Mouse (Mus musculus): ENCODE results near the gene Tln2. TPM values are rescaled to one million over a fixed set of nuclear protein-coding genes. Genes with fewer than 3 reads are reported as not detected.

The Tln2 gene
- polyA plus RNA-seq, 1 experiment from 2014 or later = 5.0 TPM

GRCm38 (mm10) chr9:67191488-67192331 lies 367.8 kb downstream of the Tln2 start:
- H3K27ac ChIP-seq = no peak overlapping the region
- WGBS (ENCODE audit: insufficient replicate concordance) = 60% methylated on average over 10 of the region's 10 CpGs
- no peak for ATAC-seq (ENCODE audit: low read depth)
- H3K4me3 ChIP-seq (replicated peaks) = no peak overlapping the region
- H3K9ac ChIP-seq = no peak overlapping the region
- H3K36me3 ChIP-seq = no peaks in the 10 kb centered on the region
- H3K9me3 ChIP-seq (replicated peaks) = no peaks in the 10 kb centered on the region
- H3K27me3 ChIP-seq = no peaks in the 10 kb centered on the region
- no peak overlapping the region for H3K4me2 ChIP-seq
- H3K4me1 ChIP-seq (replicated peaks) = no peaks in the 10 kb centered on the region
- no peak for DNase-seq

- Histone ChIP-seq H3K9ac (no peak overlapping the region), H3K27ac (no peak overlapping the region), H3K27me3 (no peaks in the 10 kb centered on the region), H3K4me1 (replicated peaks) (no peaks in the 10 kb centered on the region), H3K9me3 (replicated peaks) (no peaks in the 10 kb centered on the region), H3K36me3 (no peaks in the 10 kb centered on the region), H3K4me2 (no peak overlapping the region), H3K4me3 (replicated peaks) (no peak overlapping the region)
- ATAC-seq (ENCODE audit: low read depth) = no peak
- 70% methylated on average over 5 of the region's 5 CpGs for WGBS (ENCODE audit: insufficient replicate concordance)
- DNase-seq = no peak
Observed at GRCm38 (mm10) chr9:67187686-67188085, 371.8 kb downstream of the Tln2 start.

- H3K9me3 ChIP-seq (replicated peaks) = no peaks in the 10 kb centered on the region
- no peak overlapping the region for H3K4me2 ChIP-seq
- ATAC-seq (ENCODE audit: low read depth) (no peak), DNase-seq (no peak)
- no peaks in the 10 kb centered on the region for H3K4me1 ChIP-seq (replicated peaks)
- no peaks in the 10 kb centered on the region for H3K36me3 ChIP-seq
- no peak overlapping the region for H3K27ac ChIP-seq
- no peaks in the 10 kb centered on the region for H3K27me3 ChIP-seq
- 74% methylated on average over 4 of the region's 4 CpGs for WGBS (ENCODE audit: insufficient replicate concordance)
- no peak overlapping the region for H3K4me3 ChIP-seq (replicated peaks)
- no peak overlapping the region for H3K9ac ChIP-seq
Observed at GRCm38 (mm10) chr9:67187182-67187581, 372.3 kb downstream of the Tln2 start.

GRCm38 (mm10) chr9:67184556-67184955 lies 374.9 kb downstream of the Tln2 start:
- Histone ChIP-seq H3K36me3 (no peaks in the 10 kb centered on the region), H3K4me1 (replicated peaks) (no peaks in the 10 kb centered on the region), H3K9me3 (replicated peaks) (no peaks in the 10 kb centered on the region), H3K9ac (no peak overlapping the region), H3K27ac (no peak overlapping the region), H3K4me2 (no peak overlapping the region), H3K4me3 (replicated peaks) (no peak overlapping the region), H3K27me3 (no peaks in the 10 kb centered on the region)
- DNase-seq (no peak), ATAC-seq (ENCODE audit: low read depth) (no peak)
- WGBS (ENCODE audit: insufficient replicate concordance) = 67% methylated on average over 2 of the region's 2 CpGs

GRCm38 (mm10) chr9:67183520-67183919 lies 376.0 kb downstream of the Tln2 start:
- Histone ChIP-seq H3K27me3 (no peaks in the 10 kb centered on the region), H3K27ac (no peak overlapping the region), H3K36me3 (no peaks in the 10 kb centered on the region), H3K4me1 (replicated peaks) (no peaks in the 10 kb centered on the region), H3K4me2 (no peak overlapping the region), H3K9me3 (replicated peaks) (no peaks in the 10 kb centered on the region), H3K4me3 (replicated peaks) (no peak overlapping the region), H3K9ac (no peak overlapping the region)
- WGBS (ENCODE audit: insufficient replicate concordance) = 50% methylated on average over 2 of the region's 2 CpGs
- no peak for DNase-seq
- no peak for ATAC-seq (ENCODE audit: low read depth)

- H3K4me3 ChIP-seq (replicated peaks) = no peak overlapping the region
- ATAC-seq (ENCODE audit: low read depth) = no peak
- H3K4me2 ChIP-seq = no peak overlapping the region
- H3K27ac ChIP-seq = no peak overlapping the region
- no peaks in the 10 kb centered on the region for H3K4me1 ChIP-seq (replicated peaks)
- no peaks in the 10 kb centered on the region for H3K36me3 ChIP-seq
- DNase-seq = no peak
- no peaks in the 10 kb centered on the region for H3K27me3 ChIP-seq
- no peak overlapping the region for H3K9ac ChIP-seq
- WGBS (ENCODE audit: insufficient replicate concordance) = 60% methylated on average over 6 of the region's 6 CpGs
- no peaks in the 10 kb centered on the region for H3K9me3 ChIP-seq (replicated peaks)
Observed at GRCm38 (mm10) chr9:67182006-67182405, 377.5 kb downstream of the Tln2 start.

GRCm38 (mm10) chr9:67178709-67179108 lies 380.8 kb downstream of the Tln2 start:
- no peak overlapping the region for H3K4me3 ChIP-seq (replicated peaks)
- 0 out of 2 replicates have a peak, but pooled peaks cover 2% of the 10 kb centered on the region for H3K9me3 ChIP-seq (replicated peaks)
- H3K27me3 ChIP-seq = no peaks in the 10 kb centered on the region
- no peaks in the 10 kb centered on the region for H3K36me3 ChIP-seq
- H3K4me1 ChIP-seq (replicated peaks) = no peaks in the 10 kb centered on the region
- no peak for ATAC-seq (ENCODE audit: low read depth)
- 55% methylated on average over 1 of the region's 1 CpGs for WGBS (ENCODE audit: insufficient replicate concordance)
- DNase-seq = no peak
- H3K9ac ChIP-seq = no peak overlapping the region
- no peak overlapping the region for H3K27ac ChIP-seq
- no peak overlapping the region for H3K4me2 ChIP-seq

GRCm38 (mm10) chr9:67178203-67178602 lies 381.3 kb downstream of the Tln2 start:
- Histone ChIP-seq H3K27ac (no peak overlapping the region), H3K9me3 (replicated peaks) (0 out of 2 replicates have a peak, but pooled peaks cover 5% of the 10 kb centered on the region), H3K4me3 (replicated peaks) (no peak overlapping the region), H3K36me3 (no peaks in the 10 kb centered on the region), H3K9ac (no peak overlapping the region), H3K27me3 (no peaks in the 10 kb centered on the region), H3K4me1 (replicated peaks) (no peaks in the 10 kb centered on the region), H3K4me2 (no peak overlapping the region)
- 61% methylated on average over 5 of the region's 5 CpGs for WGBS (ENCODE audit: insufficient replicate concordance)
- DNase-seq = no peak
- ATAC-seq (ENCODE audit: low read depth) = no peak

GRCm38 (mm10) chr9:67176073-67176472 lies 383.4 kb downstream of the Tln2 start:
- no peak overlapping the region for H3K4me2 ChIP-seq
- H3K4me3 ChIP-seq (replicated peaks) = no peak overlapping the region
- no peak overlapping the region for H3K27ac ChIP-seq
- DNase-seq = no peak
- no peaks in the 10 kb centered on the region for H3K27me3 ChIP-seq
- no peak overlapping the region for H3K9ac ChIP-seq
- no peaks in the 10 kb centered on the region for H3K4me1 ChIP-seq (replicated peaks)
- 39% methylated on average over 8 of the region's 8 CpGs for WGBS (ENCODE audit: insufficient replicate concordance)
- H3K36me3 ChIP-seq = no peaks in the 10 kb centered on the region
- 0 out of 2 replicates have a peak, but pooled peaks cover 5% of the 10 kb centered on the region for H3K9me3 ChIP-seq (replicated peaks)
- ATAC-seq (ENCODE audit: low read depth) = no peak

GRCm38 (mm10) chr9:67173816-67174215 lies 385.7 kb downstream of the Tln2 start:
- no peaks in the 10 kb centered on the region for H3K27me3 ChIP-seq
- no peaks in the 10 kb centered on the region for H3K36me3 ChIP-seq
- no peak overlapping the region for H3K9ac ChIP-seq
- ATAC-seq (ENCODE audit: low read depth) (no peak), DNase-seq (no peak)
- no peak overlapping the region for H3K27ac ChIP-seq
- H3K9me3 ChIP-seq (replicated peaks) = 0 out of 2 replicates have a peak, but pooled peaks cover 5% of the 10 kb centered on the region
- no peak overlapping the region for H3K4me2 ChIP-seq
- no peak overlapping the region for H3K4me3 ChIP-seq (replicated peaks)
- 75% methylated on average over 6 of the region's 6 CpGs for WGBS (ENCODE audit: insufficient replicate concordance)
- peaks cover 11% of the 10 kb centered on the region for H3K4me1 ChIP-seq (replicated peaks)

GRCm38 (mm10) chr9:67173154-67173553 lies 386.3 kb downstream of the Tln2 start:
- no peak overlapping the region for H3K9ac ChIP-seq
- 84% methylated on average over 4 of the region's 4 CpGs for WGBS (ENCODE audit: insufficient replicate concordance)
- ATAC-seq (ENCODE audit: low read depth) = no peak

GRCm38 (mm10) chr9:67171409-67171808 lies 388.1 kb downstream of the Tln2 start:
- no peak overlapping the region for H3K9ac ChIP-seq
- H3K27me3 ChIP-seq = no peaks in the 10 kb centered on the region
- no peak overlapping the region for H3K4me3 ChIP-seq (replicated peaks)
- peaks cover 11% of the 10 kb centered on the region for H3K4me1 ChIP-seq (replicated peaks)
- no peak overlapping the region for H3K27ac ChIP-seq
- WGBS (ENCODE audit: insufficient replicate concordance) = 77% methylated on average over 4 of the region's 4 CpGs
- ATAC-seq (ENCODE audit: low read depth) (no peak), DNase-seq (no peak)
- no peak overlapping the region for H3K4me2 ChIP-seq
- 0 out of 2 replicates have a peak, but pooled peaks cover 5% of the 10 kb centered on the region for H3K9me3 ChIP-seq (replicated peaks)
- no peaks in the 10 kb centered on the region for H3K36me3 ChIP-seq

More at GRCm38 (mm10) chr9:67173154-67173553, 386.3 kb downstream of the Tln2 start:
- no peak overlapping the region for H3K4me2 ChIP-seq
- no peak overlapping the region for H3K4me3 ChIP-seq (replicated peaks)
- H3K27me3 ChIP-seq = no peaks in the 10 kb centered on the region
- H3K9me3 ChIP-seq (replicated peaks) = 0 out of 2 replicates have a peak, but pooled peaks cover 5% of the 10 kb centered on the region
- DNase-seq = no peak
- H3K27ac ChIP-seq = no peak overlapping the region
- H3K36me3 ChIP-seq = no peaks in the 10 kb centered on the region
- H3K4me1 ChIP-seq (replicated peaks) = peaks cover 11% of the 10 kb centered on the region

Data from liver, embryonic 13.5 days (tissue).